Mouse (Mus musculus): ENCODE measurements at regions not wholly inside any gene's neighbourhood (a gene's known extent, or its start where the extent isn't known, plus 50 kb on each side); places are given as distances from the start of the nearest gene placed in this dataset.

- WGBS: 61% methylated on average over 1 of the region's 1 CpGs
- no peak for ATAC-seq (ENCODE audit: insufficient number of reproducible peaks, insufficient read depth, low FRiP score, low read depth)
These were observed 391.1 kb upstream of the Gm10131 start for GRCm38 (mm10) chr8:34502606-34503162.

GRCm38 (mm10) chr8:34499196-34499595, 387.7 kb upstream of the Gm10131 start:
- 65% methylated on average over 3 of the region's 3 CpGs for WGBS
- no peak overlapping the region for H3K4me3 ChIP-seq (ENCODE audit: low read depth, low read length)
- no peak for ATAC-seq (ENCODE audit: insufficient number of reproducible peaks, insufficient read depth, low FRiP score, low read depth)
- no peak overlapping the region for H3K9ac ChIP-seq (replicated peaks; ENCODE audit: low read depth, low read length)
- H3K27me3 ChIP-seq (ENCODE audit: control insufficient read depth, insufficient read depth, low read length): no peaks in the 10 kb centered on the region
- H3K4me2 ChIP-seq (replicated peaks; ENCODE audit: low read depth, low read length): no peak overlapping the region
- no peaks in the 10 kb centered on the region for H3K4me1 ChIP-seq (ENCODE audit: control insufficient read depth, insufficient read depth, low read length)
- H3K9me3 ChIP-seq (ENCODE audit: control insufficient read depth, low read depth, low read length): no peaks in the 10 kb centered on the region
- no peaks in the 10 kb centered on the region for H3K36me3 ChIP-seq (ENCODE audit: control insufficient read depth, insufficient read depth, low read length)
- H3K27ac ChIP-seq (ENCODE audit: low read length): no peak overlapping the region

More at GRCm38 (mm10) chr8:34502606-34503162, 391.1 kb upstream of the Gm10131 start:
- no peak overlapping the region for H3K4me2 ChIP-seq (replicated peaks; ENCODE audit: low read depth, low read length)
- no peaks in the 10 kb centered on the region for H3K36me3 ChIP-seq (ENCODE audit: control insufficient read depth, insufficient read depth, low read length)
- no peaks in the 10 kb centered on the region for H3K9me3 ChIP-seq (ENCODE audit: control insufficient read depth, low read depth, low read length)
- H3K4me1 ChIP-seq (ENCODE audit: control insufficient read depth, insufficient read depth, low read length): 0 out of 2 replicates have a peak, but pooled peaks cover 5% of the 10 kb centered on the region
- no peak overlapping the region for H3K4me3 ChIP-seq (ENCODE audit: low read depth, low read length)
- H3K9ac ChIP-seq (replicated peaks; ENCODE audit: low read depth, low read length): no peak overlapping the region
- no peaks in the 10 kb centered on the region for H3K27me3 ChIP-seq (ENCODE audit: control insufficient read depth, insufficient read depth, low read length)
- H3K27ac ChIP-seq (ENCODE audit: low read length): no peak overlapping the region

GRCm38 (mm10) chr8:34496751-34497150, 385.2 kb upstream of the Gm10131 start:
- no peaks in the 10 kb centered on the region for H3K9me3 ChIP-seq (ENCODE audit: control insufficient read depth, low read depth, low read length)
- H3K36me3 ChIP-seq (ENCODE audit: control insufficient read depth, insufficient read depth, low read length): no peaks in the 10 kb centered on the region
- H3K4me3 ChIP-seq (ENCODE audit: low read depth, low read length): no peak overlapping the region
- H3K9ac ChIP-seq (replicated peaks; ENCODE audit: low read depth, low read length): no peak overlapping the region
- H3K27ac ChIP-seq (ENCODE audit: low read length): no peak overlapping the region
- no peaks in the 10 kb centered on the region for H3K4me1 ChIP-seq (ENCODE audit: control insufficient read depth, insufficient read depth, low read length)
- H3K27me3 ChIP-seq (ENCODE audit: control insufficient read depth, insufficient read depth, low read length): no peaks in the 10 kb centered on the region
- 92% methylated on average over 4 of the region's 4 CpGs for WGBS
- ATAC-seq (ENCODE audit: insufficient number of reproducible peaks, insufficient read depth, low FRiP score, low read depth): no peak
- no peak overlapping the region for H3K4me2 ChIP-seq (replicated peaks; ENCODE audit: low read depth, low read length)

- no peak overlapping the region for H3K27ac ChIP-seq (ENCODE audit: low read length)
- no peak overlapping the region for H3K4me3 ChIP-seq (ENCODE audit: low read depth, low read length)
- no peak overlapping the region for H3K4me2 ChIP-seq (replicated peaks; ENCODE audit: low read depth, low read length)
- H3K4me1 ChIP-seq (ENCODE audit: control insufficient read depth, insufficient read depth, low read length): no peaks in the 10 kb centered on the region
- WGBS: 81% methylated on average over 4 of the region's 4 CpGs
- no peak for ATAC-seq (ENCODE audit: insufficient number of reproducible peaks, insufficient read depth, low FRiP score, low read depth)
- no peaks in the 10 kb centered on the region for H3K27me3 ChIP-seq (ENCODE audit: control insufficient read depth, insufficient read depth, low read length)
- no peaks in the 10 kb centered on the region for H3K9me3 ChIP-seq (ENCODE audit: control insufficient read depth, low read depth, low read length)
- no peaks in the 10 kb centered on the region for H3K36me3 ChIP-seq (ENCODE audit: control insufficient read depth, insufficient read depth, low read length)
- H3K9ac ChIP-seq (replicated peaks; ENCODE audit: low read depth, low read length): no peak overlapping the region
These were observed 384.4 kb upstream of the Gm10131 start for GRCm38 (mm10) chr8:34495974-34496373.

GRCm38 (mm10) chr8:34488746-34489400, 377.3 kb upstream of the Gm10131 start:
- H3K36me3 ChIP-seq (ENCODE audit: control insufficient read depth, insufficient read depth, low read length): no peaks in the 10 kb centered on the region
- WGBS: 54% methylated on average over 7 of the region's 7 CpGs
- no peak overlapping the region for H3K9ac ChIP-seq (replicated peaks; ENCODE audit: low read depth, low read length)
- no peak overlapping the region for H3K4me3 ChIP-seq (ENCODE audit: low read depth, low read length)
- no peaks in the 10 kb centered on the region for H3K4me1 ChIP-seq (ENCODE audit: control insufficient read depth, insufficient read depth, low read length)
- no peak for ATAC-seq (ENCODE audit: insufficient number of reproducible peaks, insufficient read depth, low FRiP score, low read depth)
- H3K9me3 ChIP-seq (ENCODE audit: control insufficient read depth, low read depth, low read length): no peaks in the 10 kb centered on the region
- no peaks in the 10 kb centered on the region for H3K27me3 ChIP-seq (ENCODE audit: control insufficient read depth, insufficient read depth, low read length)
- no peak overlapping the region for H3K4me2 ChIP-seq (replicated peaks; ENCODE audit: low read depth, low read length)
- H3K27ac ChIP-seq (ENCODE audit: low read length): no peak overlapping the region

- Histone ChIP-seq H3K9ac (replicated peaks; ENCODE audit: low read depth, low read length) (no peak overlapping the region), H3K4me2 (replicated peaks; ENCODE audit: low read depth, low read length) (no peak overlapping the region), H3K4me3 (ENCODE audit: low read depth, low read length) (no peak overlapping the region), H3K27me3 (ENCODE audit: control insufficient read depth, insufficient read depth, low read length) (no peaks in the 10 kb centered on the region), H3K36me3 (ENCODE audit: control insufficient read depth, insufficient read depth, low read length) (no peaks in the 10 kb centered on the region), H3K27ac (ENCODE audit: low read length) (no peak overlapping the region), H3K4me1 (ENCODE audit: control insufficient read depth, insufficient read depth, low read length) (no peaks in the 10 kb centered on the region), H3K9me3 (ENCODE audit: control insufficient read depth, low read depth, low read length) (no peaks in the 10 kb centered on the region)
- 77% methylated on average over 17 of the region's 17 CpGs for WGBS
- no peak for ATAC-seq (ENCODE audit: insufficient number of reproducible peaks, insufficient read depth, low FRiP score, low read depth)
These were observed 375.0 kb upstream of the Gm10131 start for GRCm38 (mm10) chr8:34486433-34487096.

GRCm38 (mm10) chr8:34485905-34486304, 374.4 kb upstream of the Gm10131 start:
- H3K9me3 ChIP-seq (ENCODE audit: control insufficient read depth, low read depth, low read length): no peaks in the 10 kb centered on the region
- WGBS: 94% methylated on average over 9 of the region's 9 CpGs
- H3K4me2 ChIP-seq (replicated peaks; ENCODE audit: low read depth, low read length): no peak overlapping the region
- H3K36me3 ChIP-seq (ENCODE audit: control insufficient read depth, insufficient read depth, low read length): no peaks in the 10 kb centered on the region
- no peak overlapping the region for H3K27ac ChIP-seq (ENCODE audit: low read length)
- H3K9ac ChIP-seq (replicated peaks; ENCODE audit: low read depth, low read length): no peak overlapping the region
- H3K4me3 ChIP-seq (ENCODE audit: low read depth, low read length): no peak overlapping the region
- H3K27me3 ChIP-seq (ENCODE audit: control insufficient read depth, insufficient read depth, low read length): no peaks in the 10 kb centered on the region
- ATAC-seq (ENCODE audit: insufficient number of reproducible peaks, insufficient read depth, low FRiP score, low read depth): no peak
- H3K4me1 ChIP-seq (ENCODE audit: control insufficient read depth, insufficient read depth, low read length): no peaks in the 10 kb centered on the region

GRCm38 (mm10) chr8:34485346-34485745, 373.8 kb upstream of the Gm10131 start:
- Histone ChIP-seq H3K4me3 (ENCODE audit: low read depth, low read length) (no peak overlapping the region), H3K4me2 (replicated peaks; ENCODE audit: low read depth, low read length) (no peak overlapping the region), H3K36me3 (ENCODE audit: control insufficient read depth, insufficient read depth, low read length) (no peaks in the 10 kb centered on the region), H3K9ac (replicated peaks; ENCODE audit: low read depth, low read length) (no peak overlapping the region), H3K27me3 (ENCODE audit: control insufficient read depth, insufficient read depth, low read length) (no peaks in the 10 kb centered on the region), H3K9me3 (ENCODE audit: control insufficient read depth, low read depth, low read length) (no peaks in the 10 kb centered on the region), H3K4me1 (ENCODE audit: control insufficient read depth, insufficient read depth, low read length) (no peaks in the 10 kb centered on the region), H3K27ac (ENCODE audit: low read length) (no peak overlapping the region)
- WGBS: 84% methylated on average over 6 of the region's 6 CpGs
- no peak for ATAC-seq (ENCODE audit: insufficient number of reproducible peaks, insufficient read depth, low FRiP score, low read depth)
